Mouse (Mus musculus) gastrocnemius, adult 8-10 months (tissue): ENCODE results near the gene Hist1h2be. TPM values are rescaled to one million over a fixed set of nuclear protein-coding genes. Genes with fewer than 3 reads are reported as not detected.
"Not testable (repeated sequence)": the region's sequence is repeated elsewhere in the genome, so short reads cannot be mapped to it uniquely, and the experiment has no call there.

Experiments
- DNase-seq, 2 experiments: peaks; one replicate each; pipeline ENCODE4 v3.0.0; 2022; ENCODE audit warnings: low spot score in 2 of 2
- total RNA-seq, 4 experiments: library from RNA; stranded (reverse); gene quantifications; 2 replicates each; pipeline ENCODE4 v1.2.4; 2022

Hist1h2be gene
- total RNA-seq, 4 experiments from 2014 or later = 12.0 to 16.1 (median 12.9) TPM

- not testable (repeated sequence) for DNase-seq
These were observed 47.7 kb downstream of the Hist1h2be start for GRCm38 (mm10) chr13:23573034-23573897.

- no peak for DNase-seq
These were observed 48.5 kb downstream of the Hist1h2be start for GRCm38 (mm10) chr13:23572218-23573033.

GRCm38 (mm10) chr13:23571504-23572217, 49.3 kb downstream of the Hist1h2be start:
- not testable (repeated sequence) for DNase-seq

- DNase-seq = no peak
These were observed 49.9 kb downstream of the Hist1h2be start, which contains the start of the genes Hist1h2ae and Hist1h2bg for GRCm38 (mm10) chr13:23571022-23571503. TSS of gene Hist1h2ae (minus strand) at chr13:23571220. TSS of gene Hist1h2bg (plus strand) at chr13:23571396.

DNA sequence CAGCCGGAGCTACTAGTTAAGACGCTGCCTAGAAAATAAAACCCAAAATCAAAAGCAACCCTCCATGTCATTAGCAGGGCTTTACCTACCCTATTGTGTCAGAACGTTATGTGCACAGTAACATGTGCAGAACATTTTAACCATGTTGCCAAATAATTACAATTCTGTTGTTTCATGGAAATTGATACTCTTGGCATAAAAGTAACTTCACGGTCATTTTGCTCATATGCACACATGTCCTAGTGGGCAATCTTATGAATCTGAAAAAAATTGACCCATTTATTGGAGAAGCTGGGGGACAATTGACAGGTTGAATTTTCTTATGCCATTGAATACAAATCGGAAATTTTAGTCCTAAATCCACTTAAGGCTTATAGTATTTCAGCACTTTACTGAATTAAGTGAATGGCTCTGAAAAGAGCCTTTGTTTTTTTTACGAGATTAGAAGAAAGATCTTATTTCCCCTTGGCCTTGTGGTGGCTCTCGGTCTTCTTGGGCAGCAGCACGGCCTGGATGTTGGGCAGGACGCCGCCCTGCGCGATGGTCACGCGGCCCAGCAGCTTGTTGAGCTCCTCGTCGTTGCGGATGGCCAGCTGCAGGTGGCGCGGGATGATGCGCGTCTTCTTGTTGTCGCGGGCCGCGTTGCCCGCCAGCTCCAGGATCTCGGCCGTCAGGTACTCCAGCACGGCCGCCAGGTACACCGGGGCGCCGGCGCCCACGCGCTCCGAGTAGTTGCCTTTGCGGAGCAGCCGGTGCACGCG, 50.5 kb downstream of the Hist1h2be start:
- DNase-seq = not testable (repeated sequence)

GRCm38 (mm10) chr13:23564482-23564881, 56.4 kb downstream of the Hist1h2be start:
- DNase-seq = no peak

GRCm38 (mm10) chr13:23562699-23563462, 58.0 kb downstream of the Hist1h2be start:
- DNase-seq = no peak

DNA sequence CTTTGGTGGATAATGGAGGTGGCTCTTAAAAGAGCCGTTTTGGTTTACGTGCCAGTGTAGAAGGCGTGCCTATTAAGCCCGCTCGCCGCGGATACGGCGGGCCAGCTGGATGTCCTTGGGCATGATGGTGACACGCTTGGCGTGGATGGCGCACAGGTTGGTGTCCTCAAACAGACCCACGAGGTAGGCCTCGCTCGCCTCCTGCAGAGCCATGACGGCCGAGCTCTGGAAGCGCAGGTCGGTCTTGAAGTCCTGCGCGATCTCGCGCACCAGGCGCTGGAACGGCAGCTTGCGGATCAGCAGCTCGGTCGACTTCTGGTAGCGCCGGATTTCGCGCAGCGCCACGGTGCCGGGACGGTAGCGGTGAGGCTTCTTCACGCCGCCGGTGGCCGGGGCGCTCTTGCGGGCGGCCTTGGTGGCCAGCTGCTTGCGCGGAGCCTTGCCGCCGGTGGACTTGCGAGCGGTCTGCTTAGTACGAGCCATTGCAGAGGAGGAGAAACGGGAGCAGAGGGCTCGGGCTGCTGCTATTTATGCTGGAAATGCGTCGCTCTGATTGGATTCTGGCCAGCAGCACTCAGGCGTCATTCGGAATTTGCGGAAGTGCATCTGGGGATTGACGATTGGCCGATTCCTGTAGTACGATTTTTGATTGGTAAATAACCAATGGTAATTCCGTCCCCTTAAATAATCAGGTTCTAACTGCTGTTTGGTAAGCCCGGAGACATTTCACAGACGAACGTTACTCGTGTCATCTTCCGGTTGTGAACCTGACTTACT, 58.9 kb downstream of the Hist1h2be start, which contains the start of gene Hist1h3e:
Gene Hist1h3e, minus strand, starts transcription at position 487 of the 777 bp plus-strand sequence.
- DNase-seq = peak; percentile 84 to 88

DNA sequence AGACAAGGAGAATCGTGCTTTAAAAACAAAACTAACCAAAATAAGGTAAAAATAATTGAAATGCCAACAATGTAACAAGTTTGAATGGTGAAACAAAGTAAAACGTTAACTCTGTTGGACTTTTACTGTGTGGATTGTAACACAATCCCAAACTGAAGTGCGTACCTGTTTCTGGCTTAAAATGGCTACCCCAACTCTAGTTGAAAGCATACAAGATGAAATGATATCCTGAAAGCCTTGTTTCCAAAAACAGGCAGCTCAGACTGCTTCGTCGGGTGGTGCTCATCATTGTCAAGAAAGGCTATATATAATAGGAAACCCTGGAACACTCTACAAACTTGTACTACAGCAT, 59.4 kb downstream of the Hist1h2be start:
- DNase-seq = not testable (repeated sequence)

- DNase-seq = not testable (repeated sequence)
These were observed 60.2 kb downstream of the Hist1h2be start for GRCm38 (mm10) chr13:23560699-23561098.

GRCm38 (mm10) chr13:23556906-23557305, 64.0 kb downstream of the Hist1h2be start:
- DNase-seq = no peak

DNA sequence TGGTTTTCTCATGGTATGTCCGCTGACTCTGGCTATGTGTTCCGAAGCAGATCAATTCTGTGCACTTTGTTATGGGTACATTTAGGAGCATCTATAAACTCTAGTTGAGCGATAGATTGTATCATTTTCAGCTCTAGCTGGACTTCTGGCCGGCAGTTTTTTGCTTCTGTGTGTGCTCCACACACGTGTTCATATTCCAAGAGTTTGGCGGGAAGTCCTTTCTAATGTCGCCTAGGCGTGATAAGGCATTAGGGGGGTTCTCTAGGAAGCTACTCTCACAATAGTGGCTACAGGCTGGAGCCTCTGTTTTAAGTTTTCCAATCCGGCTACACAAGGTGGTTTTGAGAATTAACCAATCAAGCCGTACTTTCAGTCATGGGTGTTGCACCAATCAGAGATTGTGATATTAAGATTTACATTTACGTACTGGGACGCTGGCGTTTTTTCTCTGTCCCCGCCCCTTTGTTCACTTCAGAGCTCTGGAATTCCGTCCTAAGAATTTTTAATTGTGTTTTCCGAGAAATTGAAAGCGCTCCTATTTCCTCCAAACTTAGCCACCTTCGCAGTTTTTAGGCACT, 65.0 kb downstream of the Hist1h2be start:
- DNase-seq = no peak

- DNase-seq = peak in 1 of 2 experiments; percentile 43
These were observed 65.7 kb downstream of the Hist1h2be start for GRCm38 (mm10) chr13:23554925-23555838.

- no peak for DNase-seq
These were observed 66.5 kb downstream of the Hist1h2be start for GRCm38 (mm10) chr13:23554393-23554792.

GRCm38 (mm10) chr13:23552962-23553361, 68.0 kb downstream of the Hist1h2be start, which contains the start of gene Hist1h1d:
TSS of gene Hist1h1d (plus strand) at chr13:23553262.
- no peak for DNase-seq

GRCm38 (mm10) chr13:23551931-23552914, 68.7 kb downstream of the Hist1h2be start:
- DNase-seq = no peak
